Mouse (Mus musculus): ENCODE data around the gene Lrrtm3.

- no peak for TF ChIP-seq CTCF (conservative IDR thresholded peaks at IDR 0.05; ENCODE audit: low read length)
- no peak for TF ChIP-seq POU5F1 (IDR thresholded peaks at IDR 0.05; ENCODE audit: borderline replicate concordance, low read length)
- TF ChIP-seq NANOG (IDR thresholded peaks at IDR 0.05; ENCODE audit: borderline replicate concordance, low read length) = no peak
Measured at GRCm38 (mm10) chr10:64133461-64133860, 43.4 kb upstream of the Lrrtm3 start.
